Mouse (Mus musculus) frontal cortex, adult (tissue): ENCODE results near the gene Pex11b.
"Not testable (repeated sequence)": the region's sequence is repeated elsewhere in the genome, so short reads cannot be mapped to it uniquely, and the experiment has no call there.

Source experiments
- ATAC-seq: cut with Nextera tagmentation; 2 replicates; pipeline ENCODE4 v1.9.2; 2017; ENCODE audit warnings: mild to moderate bottlenecking, moderate library complexity, mixed read lengths; ENCODE audit not compliant: low TSS enrichment

The Pex11b gene

DNA sequence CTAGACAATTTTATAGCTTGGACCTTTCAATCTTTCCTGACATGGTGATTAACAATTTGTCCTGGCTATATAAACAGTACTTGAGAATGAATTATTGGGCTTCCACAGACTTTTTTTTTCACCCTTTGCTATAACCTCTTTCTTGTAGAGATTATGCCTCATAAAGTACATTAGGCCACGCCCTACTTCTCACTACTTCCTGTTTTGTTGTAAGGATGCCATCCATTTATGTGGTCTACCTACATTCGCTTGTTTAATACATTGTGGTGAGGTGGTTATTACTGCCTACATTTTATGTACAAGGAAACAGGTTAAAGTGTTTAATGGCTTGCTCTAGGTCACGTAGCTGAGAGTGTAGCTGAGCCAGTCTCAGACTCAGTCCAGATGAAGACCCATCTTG is 40.0 kb downstream of the Pex11b start:
- no peak for ATAC-seq

DNA sequence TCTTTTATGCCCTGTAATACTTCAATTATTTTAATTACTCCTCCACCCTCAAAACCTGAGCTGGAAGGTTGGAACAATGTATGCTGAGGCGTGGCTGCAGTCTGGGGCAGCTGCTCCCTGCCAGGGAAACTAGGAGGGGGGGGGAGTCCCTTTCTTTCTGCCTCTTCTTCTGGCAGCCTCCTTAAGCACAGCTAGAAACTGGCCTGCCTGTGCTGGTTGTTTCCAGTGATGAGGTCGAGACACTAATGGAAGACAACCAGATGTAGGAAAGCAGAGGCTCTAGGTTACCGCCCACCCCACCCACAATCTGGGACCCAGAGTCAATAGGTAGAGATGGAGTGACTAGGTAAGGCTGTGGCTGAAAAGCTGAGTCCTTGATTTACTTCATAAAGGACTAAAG is 40.5 kb downstream of the Pex11b start:
- no peak for ATAC-seq

DNA sequence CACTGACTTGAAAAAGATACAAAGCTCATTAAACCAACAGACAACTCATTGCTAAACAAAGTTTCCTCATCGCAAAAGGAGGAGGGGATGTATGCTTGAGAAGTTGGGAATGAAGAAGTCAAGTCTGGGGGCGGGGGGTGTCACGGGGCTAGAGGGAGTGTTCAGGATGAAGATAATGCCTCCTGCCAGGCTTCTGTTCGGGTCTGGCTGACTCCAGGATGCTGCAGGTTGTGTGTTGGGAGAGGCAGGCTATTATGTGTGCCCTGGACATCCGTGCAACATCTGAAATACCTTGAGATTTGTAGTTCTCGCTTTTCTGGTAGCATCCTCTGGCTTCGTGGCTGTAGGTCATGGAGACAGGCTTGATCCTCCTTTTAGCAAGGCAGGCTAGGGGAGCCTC is 43.3 kb downstream of the Pex11b start:
- no peak for ATAC-seq

DNA sequence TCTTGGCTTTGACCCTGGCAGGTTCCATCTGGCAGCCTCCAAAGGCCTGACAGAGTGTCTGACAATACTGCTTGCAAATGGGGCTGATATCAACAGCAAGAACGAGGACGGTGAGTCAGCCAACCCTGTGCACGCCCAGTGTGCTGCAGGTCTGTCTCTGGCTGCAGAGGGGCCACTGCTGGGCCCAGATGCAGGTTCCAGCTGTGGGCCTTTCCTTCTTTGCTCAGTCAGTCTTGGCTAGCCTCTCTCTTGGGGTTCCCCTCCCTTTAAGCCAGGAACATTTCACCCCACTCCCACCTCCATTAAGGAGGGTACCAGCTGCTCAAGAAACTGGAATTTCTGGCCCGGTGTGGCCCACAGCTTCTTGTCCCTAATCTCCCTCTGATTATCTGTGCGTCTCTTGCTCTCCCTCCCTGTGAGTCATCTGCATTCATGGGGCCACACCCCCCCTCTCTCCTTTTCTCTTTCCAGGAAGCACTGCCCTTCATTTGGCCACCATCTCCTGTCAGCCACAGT is 44.0 kb downstream of the Pex11b start:
- no peak for ATAC-seq

DNA sequence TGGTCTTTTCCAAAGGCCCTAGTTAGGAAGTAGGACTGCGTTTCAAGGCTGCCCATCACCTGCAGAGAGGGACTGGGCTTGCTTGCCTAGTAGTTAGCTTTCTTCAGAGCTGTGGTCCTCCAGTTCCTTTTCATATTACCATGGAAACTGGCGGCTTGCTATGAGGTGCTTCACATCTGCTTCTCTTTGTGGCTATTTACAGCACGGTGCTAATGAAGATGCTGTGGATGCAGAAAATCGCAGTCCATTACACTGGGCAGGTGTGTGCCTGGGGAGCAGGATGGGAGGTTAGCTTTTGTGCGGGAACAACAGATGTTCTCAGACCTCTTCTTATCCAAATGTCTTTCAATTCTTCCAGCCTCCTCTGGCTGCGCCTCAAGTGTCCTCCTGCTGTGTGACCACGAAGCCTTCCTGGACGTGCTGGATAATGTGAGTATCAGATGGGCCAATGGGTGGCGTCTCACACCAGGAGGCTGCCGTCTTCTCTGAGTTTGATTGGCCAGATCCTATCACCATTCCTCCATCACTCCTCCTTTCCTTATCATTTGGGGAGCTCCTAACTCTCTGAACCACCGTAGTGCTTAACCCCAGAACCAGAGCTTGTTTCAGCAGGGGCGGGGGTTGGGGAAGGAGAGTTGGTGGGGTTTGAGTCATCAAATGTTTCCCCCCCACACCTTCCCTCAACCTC is 45.2 kb downstream of the Pex11b start:
- ATAC-seq, result no peak

DNA sequence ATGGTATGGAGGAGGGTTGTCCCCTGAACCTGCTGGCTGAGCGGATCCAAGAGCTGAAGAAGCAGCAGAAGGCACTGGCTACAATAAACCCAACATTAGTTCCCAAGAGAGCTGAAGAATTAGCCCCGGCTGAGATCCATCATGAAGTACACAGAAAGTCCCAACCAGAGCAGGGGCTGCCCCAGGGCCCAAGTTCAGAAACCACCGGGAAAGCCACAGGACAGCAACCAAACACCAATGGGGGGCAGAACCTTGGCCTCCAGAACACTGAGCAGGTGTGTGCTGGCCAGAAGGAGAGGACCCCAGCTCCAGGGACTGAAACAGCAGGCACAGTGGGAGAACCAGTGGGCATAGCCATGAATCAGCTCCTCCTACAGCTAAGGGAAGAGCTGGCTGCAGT is 48.3 kb downstream of the Pex11b start:
- ATAC-seq, result peak; percentile 48; the same call in 1 of the 2 replicates

DNA sequence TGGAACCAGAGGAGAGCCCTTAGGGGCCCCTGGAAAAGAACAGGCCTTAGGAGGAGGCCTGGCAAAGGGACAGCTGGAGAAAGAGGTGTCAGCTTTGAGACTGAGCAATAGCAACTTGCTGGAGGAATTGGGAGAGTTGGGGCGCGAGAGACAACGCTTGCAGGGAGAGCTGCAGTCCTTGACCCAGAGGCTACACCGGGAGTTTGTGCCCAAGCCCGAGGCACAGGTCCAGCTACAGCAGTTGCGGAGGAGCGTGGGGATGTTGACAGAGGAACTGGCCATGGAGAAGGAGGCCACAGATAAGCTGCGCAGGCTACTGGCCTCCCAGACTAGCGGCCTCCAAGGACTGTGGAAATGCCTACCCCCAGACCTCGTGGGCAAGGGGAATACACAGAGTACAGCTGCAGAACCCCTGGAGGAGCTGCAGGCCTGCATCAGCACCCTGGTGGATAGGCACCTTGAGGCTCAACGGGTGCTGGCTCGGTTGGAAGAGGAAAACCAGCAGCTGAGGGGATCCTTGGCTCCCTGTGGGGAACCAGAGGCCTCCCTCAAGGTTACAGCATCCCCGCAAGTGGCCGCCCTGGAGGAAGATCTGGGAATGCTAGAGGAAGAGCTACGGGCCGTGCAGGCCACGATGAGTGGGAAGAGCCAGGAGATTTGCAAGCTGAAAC is 49.1 kb downstream of the Pex11b start:
- 0 out of 2 replicates have a peak, but pooled peaks have one; percentile 3 for ATAC-seq

DNA sequence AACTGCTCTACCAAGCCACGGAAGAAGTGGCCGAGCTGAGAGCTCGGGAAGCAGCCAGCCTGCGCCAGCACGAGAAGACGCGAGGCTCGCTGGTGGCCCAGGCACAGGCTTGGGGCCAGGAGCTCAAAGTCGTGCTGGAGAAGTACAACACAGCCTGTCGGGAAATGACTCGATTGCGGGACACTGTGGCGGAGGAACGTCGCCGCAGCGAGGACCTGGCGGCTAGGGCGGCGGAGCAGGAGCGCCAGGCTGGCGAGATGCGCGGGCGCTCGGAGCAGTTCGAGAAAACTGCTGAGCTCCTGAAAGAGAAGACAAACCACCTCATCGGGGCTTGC is 49.6 kb downstream of the Pex11b start:
- ATAC-seq, result peak; percentile 21; the same call in 1 of the 2 replicates

DNA sequence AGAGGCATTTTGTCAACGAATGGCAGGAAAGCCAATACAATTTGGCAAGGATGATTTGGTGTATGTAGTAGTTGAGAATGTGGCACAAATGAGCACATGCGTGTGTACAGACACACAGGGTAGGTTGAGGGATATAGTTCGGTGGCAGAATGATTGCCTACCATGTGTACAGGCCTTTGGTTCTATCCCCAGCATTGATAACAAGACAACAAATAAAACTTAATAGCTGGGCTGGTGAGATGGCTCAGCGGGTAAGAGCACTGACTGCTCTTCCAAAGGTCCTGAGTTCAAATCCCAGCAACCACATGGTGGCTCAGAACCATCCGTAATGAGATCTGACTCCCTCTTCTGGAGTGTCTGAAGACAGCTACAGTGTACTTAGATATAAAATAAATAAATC is 50.9 kb downstream of the Pex11b start:
- ATAC-seq, result not testable (repeated sequence)

DNA sequence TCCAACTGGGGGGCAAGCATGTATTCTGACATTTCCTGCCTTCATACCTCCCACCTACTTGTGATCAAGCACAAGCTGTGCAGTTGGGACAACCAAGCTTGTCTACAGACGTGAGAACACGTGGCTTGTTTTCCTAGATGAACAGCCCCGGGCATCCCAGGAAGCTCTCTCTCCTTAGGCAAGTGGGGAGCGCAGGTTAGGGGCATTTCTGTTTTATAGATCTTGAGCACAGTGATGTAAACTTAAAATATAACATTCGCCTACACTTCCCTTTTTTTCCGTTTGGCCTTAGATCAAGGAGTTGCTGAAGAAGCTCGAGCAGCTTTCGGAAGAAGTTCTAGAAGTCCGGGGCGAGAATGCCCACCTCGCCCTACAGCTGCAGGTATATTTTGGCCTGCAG is 53.7 kb downstream of the Pex11b start:
- ATAC-seq, result peak; percentile 41; the same call in 1 of the 2 replicates

DNA sequence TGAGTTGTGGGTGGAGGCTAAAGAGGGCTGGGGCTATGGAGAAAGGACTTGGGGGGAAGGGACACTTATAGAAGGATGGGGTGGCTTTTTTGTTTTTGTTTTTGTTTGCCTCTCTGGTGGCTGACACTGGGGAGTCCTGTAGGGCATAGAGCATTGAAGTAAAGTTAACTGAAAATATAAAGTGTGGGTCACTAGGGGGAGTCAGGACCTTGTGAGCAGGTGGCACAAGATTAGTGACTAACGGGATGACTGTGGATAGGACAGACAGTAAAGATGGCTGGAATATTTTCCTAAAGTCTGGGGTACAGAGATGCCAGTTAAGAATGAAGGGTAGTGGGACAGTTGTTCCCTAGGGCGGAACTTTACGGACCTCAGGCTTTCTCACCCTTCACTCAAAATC is 55.1 kb downstream of the Pex11b start:
- ATAC-seq, result no peak

DNA sequence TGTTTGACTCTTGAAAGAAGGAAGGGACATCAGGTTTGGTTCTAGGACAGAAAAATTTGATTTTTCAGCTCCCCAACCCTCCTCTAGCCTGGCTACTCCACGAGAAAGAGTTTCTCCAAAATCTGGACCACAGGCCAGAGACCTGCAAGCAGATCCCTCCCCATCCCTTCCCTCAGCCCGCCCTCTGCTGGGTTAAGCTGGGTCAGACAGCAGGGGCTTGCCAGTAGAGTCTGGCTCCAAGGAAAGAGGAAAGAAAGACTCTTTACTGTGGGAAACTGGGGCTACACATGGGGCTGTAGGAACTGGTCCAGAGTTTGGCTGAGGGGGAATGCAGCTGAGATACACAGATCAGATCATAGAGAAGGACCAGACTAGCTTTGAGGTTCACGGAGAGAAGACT is 57.3 kb downstream of the Pex11b start:
- ATAC-seq, result no peak

DNA sequence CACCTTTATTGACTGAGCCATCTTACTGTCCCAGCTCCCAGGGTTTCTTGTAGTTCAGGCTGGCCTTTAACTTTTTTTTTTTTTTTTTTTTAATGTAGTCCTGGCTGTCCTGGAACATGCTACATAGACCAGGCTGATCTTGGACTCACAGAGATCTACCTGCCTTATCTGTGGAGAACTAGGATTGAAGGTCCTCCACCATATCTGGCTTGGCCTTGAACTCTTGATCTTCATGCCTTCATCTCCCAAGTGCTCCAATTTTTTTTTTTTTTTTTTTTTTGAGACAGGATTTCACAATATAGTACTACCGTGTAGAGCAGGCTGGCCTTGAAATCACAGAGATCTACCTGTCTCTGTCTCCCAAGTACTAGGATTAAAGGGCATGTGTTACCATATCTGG is 58.4 kb downstream of the Pex11b start:
- ATAC-seq, result no peak
